Mouse (Mus musculus) left cerebral cortex, postnatal 25 days (tissue): ENCODE data around the gene Clip2. TPM values are rescaled to one million over a fixed set of nuclear protein-coding genes. Genes with fewer than 3 reads are reported as not detected.

Experiments
- DNase-seq, 2 experiments: peaks; one replicate each; pipeline ENCODE4 v3.0.0; 2022; ENCODE audit warnings: low spot score in 2 of 2, mixed read lengths in 1 of 2
- intact Hi-C: fragments of 180-260 bp; cut with DNase I; formaldehyde crosslinking; loops from one replicate; pipeline ENCODE4 v1.15.1; 2025
- total RNA-seq, 2 experiments: library from RNA; stranded (reverse); gene quantifications; 2 replicates each; pipeline ENCODE4 v1.2.3; 2021

Gene Clip2
- total RNA-seq, 2 experiments from 2014 or later: 106 to 120 TPM

GRCm38 (mm10) chr5:134536036-134536435 is 16.2 kb downstream of the Clip2 start:
- no peak for DNase-seq

GRCm38 (mm10) chr5:134532417-134532816 is 19.8 kb downstream of the Clip2 start:
- intact Hi-C loops: no loop called here
- no peak for DNase-seq

More at GRCm38 (mm10) chr5:134536036-134536435, 16.2 kb downstream of the Clip2 start:
- intact Hi-C loops: no loop called here

DNA sequence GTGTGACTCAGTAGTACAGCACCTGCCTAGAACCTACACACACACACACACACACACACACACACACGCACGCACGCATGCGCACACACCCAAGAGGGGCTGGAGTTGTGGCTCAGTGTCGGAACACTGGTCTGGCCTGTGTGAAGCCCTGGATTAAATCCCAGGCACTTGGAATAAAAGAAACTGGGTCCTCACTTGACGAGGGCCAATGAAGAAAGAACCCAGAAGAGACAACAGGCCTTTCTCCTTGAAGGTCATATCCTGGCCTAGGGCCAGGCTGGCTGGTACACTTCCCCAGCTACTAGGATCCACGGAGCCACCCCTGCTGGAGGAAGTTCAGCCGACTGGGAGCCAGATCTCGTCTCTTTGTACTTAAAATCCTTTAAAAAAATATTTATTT is 20.6 kb downstream of the Clip2 start:
- intact Hi-C loops: no loop called here
- DNase-seq: peak; percentile 54 to 64

DNA sequence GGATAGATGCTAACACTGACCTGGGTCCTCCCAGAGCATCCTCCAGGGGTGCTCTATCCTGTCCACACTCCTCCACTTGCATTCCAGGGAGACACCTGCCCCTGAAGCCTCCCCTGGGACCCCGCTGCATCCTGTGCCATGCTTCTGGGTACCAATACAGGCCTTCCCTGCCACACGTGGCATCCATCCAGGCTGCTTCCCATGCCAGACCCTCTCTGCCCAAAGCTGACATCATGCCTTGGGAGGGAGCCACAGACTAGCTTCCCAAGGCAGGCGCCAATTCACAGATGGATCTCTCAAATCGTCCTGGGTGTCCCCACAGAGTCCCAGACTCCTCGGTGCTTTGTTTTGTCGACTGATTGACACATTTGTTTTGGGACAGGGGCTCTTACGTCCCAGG is 21.4 kb downstream of the Clip2 start:
- intact Hi-C loops: no loop called here

DNA sequence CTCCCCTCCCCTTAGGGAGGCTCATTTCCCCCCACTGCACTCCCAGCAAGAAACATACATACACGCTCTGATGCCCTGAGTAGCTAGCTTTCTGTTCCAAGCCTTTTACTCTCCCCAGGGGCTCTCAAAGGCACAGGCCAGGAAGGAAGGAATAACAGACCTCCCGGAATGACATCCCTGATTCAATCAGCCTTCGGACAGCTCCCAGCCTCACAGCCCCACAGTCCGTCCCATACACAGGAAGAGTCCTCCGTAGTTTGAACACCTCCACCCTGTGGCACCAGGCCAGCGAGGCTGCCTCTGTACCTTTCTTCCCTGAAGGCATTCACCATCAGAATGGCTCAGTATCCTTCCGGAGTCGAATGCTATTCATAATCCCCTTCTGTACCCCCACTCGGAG is 23.7 kb downstream of the Clip2 start:
- intact Hi-C loops: no loop called here
- DNase-seq: no peak

More for the DNA sequence above, 21.4 kb downstream of the Clip2 start:
- peak; percentile 55 to 70 for DNase-seq

- intact Hi-C loops: no loop called here
Measured at GRCm38 (mm10) chr5:134525971-134526711, 26.1 kb downstream of the Clip2 start.

GRCm38 (mm10) chr5:134523728-134524127 is 28.5 kb downstream of the Clip2 start:
- intact Hi-C loops: no loop called here
- no peak for DNase-seq

More at GRCm38 (mm10) chr5:134525971-134526711, 26.1 kb downstream of the Clip2 start:
- no peak for DNase-seq

DNA sequence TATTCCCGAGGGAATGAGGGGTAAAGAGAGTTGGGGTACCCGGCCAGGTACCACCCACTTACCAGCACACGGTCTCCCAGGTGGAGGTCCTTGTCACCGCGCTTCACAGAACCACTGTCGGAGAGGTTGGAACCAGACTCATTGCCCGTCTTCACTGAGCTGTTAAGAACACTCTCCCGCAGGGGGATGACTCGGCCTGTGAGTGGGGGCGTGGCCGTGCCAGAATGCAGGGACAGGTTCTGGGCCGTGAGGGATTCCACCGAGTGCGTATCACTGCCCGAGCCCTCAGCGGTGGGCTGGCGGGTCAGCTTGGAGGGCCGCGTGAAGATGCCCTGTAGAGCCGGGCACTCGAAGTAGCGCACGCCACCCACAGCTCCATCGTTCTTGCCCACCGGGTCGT is 29.7 kb downstream of the Clip2 start:
- no peak for DNase-seq
- intact Hi-C loops: no loop called here

DNA sequence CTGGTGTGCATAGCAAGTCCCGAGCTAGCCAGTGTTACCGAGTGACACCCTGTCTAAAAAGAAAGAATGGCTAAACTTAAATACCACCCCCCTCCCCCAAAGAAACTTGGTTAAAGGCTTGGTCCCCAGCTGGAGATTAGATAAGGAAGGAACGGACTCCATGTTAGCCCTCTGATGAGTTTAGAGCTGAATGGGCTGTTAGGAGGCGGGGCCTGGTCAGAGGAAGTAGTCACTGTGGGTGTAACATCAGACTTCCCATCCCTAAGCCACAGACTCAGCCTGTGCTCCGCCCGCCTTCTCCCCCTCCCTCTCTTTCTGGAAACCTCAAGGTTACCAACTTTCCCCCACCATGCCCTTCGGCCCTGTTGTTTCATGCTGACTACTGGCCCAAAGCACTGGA is 30.4 kb downstream of the Clip2 start:
- no peak for DNase-seq
- intact Hi-C loops: no loop called here

DNA sequence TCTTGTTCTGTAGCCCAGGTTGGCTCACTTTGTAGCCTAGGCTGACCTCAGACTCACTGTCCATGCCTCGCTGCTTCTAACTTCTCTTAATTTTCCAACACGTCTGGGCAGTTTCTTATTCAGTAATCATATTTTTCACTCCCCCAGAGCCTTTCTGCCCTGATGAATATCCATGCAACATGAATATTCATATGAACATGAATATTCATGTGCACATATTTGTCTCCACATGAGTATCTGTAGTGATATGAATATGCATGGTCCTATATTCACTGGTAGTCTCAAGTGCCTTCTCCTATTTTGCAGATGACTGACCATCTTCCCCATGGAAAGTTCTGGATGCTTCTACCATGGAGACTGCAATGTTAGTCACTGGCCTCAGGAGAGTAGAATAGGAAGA is 31.1 kb downstream of the Clip2 start:
- peak in 1 of 2 experiments; percentile 72 for DNase-seq
- intact Hi-C loops: no loop called here

GRCm38 (mm10) chr5:134520120-134520519 is 32.1 kb downstream of the Clip2 start:
- DNase-seq: peak in 1 of 2 experiments; percentile 62
- intact Hi-C loops: no loop called here

- DNase-seq: no peak
- intact Hi-C loops: no loop called here
Measured at GRCm38 (mm10) chr5:134519471-134519870, 32.8 kb downstream of the Clip2 start.

DNA sequence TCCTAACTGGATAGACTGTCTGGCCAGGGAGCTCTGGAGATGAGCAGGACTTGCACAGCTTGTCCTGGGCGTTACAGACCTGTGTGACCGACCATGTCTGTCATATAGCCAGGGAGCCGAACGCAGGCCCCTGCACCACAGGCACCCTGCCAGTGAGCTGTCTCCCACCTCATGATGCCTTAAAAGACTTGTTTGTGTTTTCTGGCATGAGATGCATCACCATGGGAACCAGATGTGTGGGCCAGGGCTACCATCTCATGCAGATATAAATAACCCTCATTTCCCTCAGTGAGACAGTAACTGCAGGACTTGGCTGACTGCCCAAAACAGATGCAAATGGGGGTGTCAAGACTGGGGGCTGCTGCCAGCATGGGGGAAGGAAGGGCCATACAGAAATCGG is 40.1 kb downstream of the Clip2 start:
- intact Hi-C loops: no loop called here
- peak; percentile 66 to 84 for DNase-seq

GRCm38 (mm10) chr5:134510266-134510665 is 42.0 kb downstream of the Clip2 start:
- no peak for DNase-seq
- intact Hi-C loops: no loop called here

DNA sequence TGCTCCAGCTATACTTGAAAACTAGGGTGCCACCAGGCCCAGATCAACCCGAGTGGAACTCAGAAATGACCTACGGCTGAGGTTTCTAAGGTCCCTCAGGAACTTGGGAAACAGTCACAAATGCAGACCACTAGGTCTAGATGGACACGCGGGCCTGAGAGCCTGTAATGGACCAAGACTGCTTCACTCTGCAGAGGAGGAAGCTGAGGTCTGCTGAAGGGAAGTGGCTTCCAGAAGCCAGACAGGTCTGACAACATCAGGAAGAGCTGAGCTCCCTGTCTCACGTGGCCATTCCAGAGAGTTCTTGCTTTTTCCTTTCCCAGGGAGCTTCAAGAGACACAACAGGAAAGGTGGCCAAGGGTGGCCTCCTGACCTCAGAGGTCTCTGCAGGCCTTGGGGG is 43.3 kb downstream of the Clip2 start:
- DNase-seq: no peak
- intact Hi-C loops: loop anchor here (5.0 kb wide), 1 partner anchor 38 kb away; no protein-coding TSS in a partner anchor

- DNase-seq: no peak
- intact Hi-C loops: loop anchor here (5.0 kb wide), 1 partner anchor 39 kb away; no protein-coding TSS in a partner anchor
Measured at GRCm38 (mm10) chr5:134507859-134508399, 44.3 kb downstream of the Clip2 start.

GRCm38 (mm10) chr5:134507307-134507706 is 44.9 kb downstream of the Clip2 start:
- peak; percentile 74 to 88 for DNase-seq
- intact Hi-C loops: loop anchor here (5.0 kb wide), 1 partner anchor 40 kb away; no protein-coding TSS in a partner anchor

DNA sequence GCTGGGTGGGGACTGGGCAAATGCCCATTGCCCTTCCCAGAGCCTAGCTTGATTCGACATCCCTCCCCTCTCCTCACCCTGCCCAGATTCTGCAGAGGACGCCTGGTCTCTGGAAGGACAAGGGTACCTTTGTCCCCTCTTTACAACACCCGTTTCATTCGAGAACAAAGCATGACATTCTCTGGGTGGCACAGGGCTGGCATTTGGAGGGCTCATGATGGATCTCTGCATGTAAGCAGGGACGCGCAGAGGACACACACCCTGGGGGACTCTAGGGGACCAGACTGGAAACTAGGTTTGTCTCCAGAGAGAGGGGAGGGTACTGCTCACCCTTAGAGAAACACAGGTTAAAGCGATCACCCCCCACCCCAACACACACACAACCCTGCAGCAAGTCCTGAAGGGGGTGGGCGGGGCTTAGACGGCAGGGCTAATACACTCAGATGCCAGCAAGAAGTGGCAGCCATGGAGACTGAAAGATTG is 46.4 kb downstream of the Clip2 start:
- DNase-seq: peak in 1 of 2 experiments; percentile 58
- intact Hi-C loops: loop anchor here (5.0 kb wide), 1 partner anchor 41 kb away; no protein-coding TSS in a partner anchor

DNA sequence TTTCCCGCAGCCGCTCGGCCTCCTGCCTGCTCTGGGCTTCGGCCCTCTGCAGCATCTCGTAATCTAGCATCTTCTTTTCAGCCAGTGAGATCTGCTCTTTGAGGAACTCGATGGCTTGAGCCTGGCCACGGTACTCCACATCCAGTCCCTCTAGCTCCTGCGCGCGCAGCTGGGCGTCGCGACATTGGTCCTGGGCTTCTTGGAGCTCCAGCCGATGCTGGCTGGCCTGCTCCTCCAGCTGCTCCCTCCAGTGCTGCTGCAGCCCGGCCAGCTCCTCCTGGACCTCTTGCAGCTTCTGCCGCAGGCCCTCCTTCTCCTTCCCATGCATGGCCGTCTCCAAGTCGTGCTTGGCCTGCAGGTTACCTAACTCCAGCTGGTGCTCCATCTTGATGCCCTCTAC is 49.6 kb downstream of the Clip2 start:
- intact Hi-C loops: no loop called here
- no peak for DNase-seq

DNA sequence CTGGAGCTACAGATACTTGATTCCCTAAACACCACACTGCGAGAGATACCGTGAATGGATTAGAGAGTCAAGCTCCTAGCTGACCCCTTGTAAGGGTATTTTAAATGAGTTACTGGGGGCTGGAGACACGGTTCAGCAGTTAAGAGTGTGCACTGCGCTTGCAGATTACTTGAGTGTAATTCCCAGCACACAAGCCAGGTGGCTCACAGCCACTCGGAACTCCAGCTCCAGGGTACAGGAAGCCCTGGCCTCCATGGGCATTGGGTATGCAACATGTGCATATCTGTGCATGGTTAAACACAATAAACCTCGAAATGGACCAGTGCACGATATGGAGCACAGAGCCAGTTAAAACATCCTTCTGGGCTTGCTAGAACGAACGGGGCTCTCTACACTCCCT is 50.8 kb downstream of the Clip2 start:
- no peak for DNase-seq
- intact Hi-C loops: no loop called here

- intact Hi-C loops: no loop called here
- DNase-seq: no peak
Measured at GRCm38 (mm10) chr5:134500681-134501080, 51.6 kb downstream of the Clip2 start.
